Mouse (Mus musculus) liver, embryonic 15.5 days (tissue): ENCODE measurements around the gene Med4. TPM values are rescaled to one million over a fixed set of nuclear protein-coding genes. Genes with fewer than 3 reads are reported as not detected.

ENCODE experiments used
- polyA plus RNA-seq: library from polyadenylated mRNA; unstranded; fragments of >200 nt; fragmentation: Nextera tagmentation; extraction: Ambion mirVana; gene quantifications from 2 replicates; pipeline ENCODE4 v1.2.1, GENCODE M21; 2015

Gene Med4
- polyA plus RNA-seq, 1 experiment from 2014 or later: 29.3 TPM

Other genes with a start within 250 kb of the Med4 start
- gene Rb1, start 184.2 kb upstream of the Med4 start, polyA plus RNA-seq: 21.4 and 23.4 TPM in 2 replicates
- gene Itm2b, start 124.7 kb upstream of the Med4 start, polyA plus RNA-seq: 524 and 538 TPM in 2 replicates
- gene Sucla2, start 15.3 kb downstream of the Med4 start, polyA plus RNA-seq: 45.5 and 48.3 TPM in 2 replicates
- 2.6 and 3.1 TPM in 2 replicates for gene Nudt15, start 38.2 kb downstream of the Med4 start, polyA plus RNA-seq
- gene Gm21750, start 151.2 kb downstream of the Med4 start, polyA plus RNA-seq: not detected in 2 replicates